Mouse (Mus musculus): ENCODE measurements around the gene C2cd4a. TPM values are rescaled to one million over a fixed set of nuclear protein-coding genes. Genes with fewer than 3 reads are reported as not detected.

The C2cd4a gene
- polyA plus RNA-seq, 1 experiment from 2014 or later = 0.61 TPM

DNA sequence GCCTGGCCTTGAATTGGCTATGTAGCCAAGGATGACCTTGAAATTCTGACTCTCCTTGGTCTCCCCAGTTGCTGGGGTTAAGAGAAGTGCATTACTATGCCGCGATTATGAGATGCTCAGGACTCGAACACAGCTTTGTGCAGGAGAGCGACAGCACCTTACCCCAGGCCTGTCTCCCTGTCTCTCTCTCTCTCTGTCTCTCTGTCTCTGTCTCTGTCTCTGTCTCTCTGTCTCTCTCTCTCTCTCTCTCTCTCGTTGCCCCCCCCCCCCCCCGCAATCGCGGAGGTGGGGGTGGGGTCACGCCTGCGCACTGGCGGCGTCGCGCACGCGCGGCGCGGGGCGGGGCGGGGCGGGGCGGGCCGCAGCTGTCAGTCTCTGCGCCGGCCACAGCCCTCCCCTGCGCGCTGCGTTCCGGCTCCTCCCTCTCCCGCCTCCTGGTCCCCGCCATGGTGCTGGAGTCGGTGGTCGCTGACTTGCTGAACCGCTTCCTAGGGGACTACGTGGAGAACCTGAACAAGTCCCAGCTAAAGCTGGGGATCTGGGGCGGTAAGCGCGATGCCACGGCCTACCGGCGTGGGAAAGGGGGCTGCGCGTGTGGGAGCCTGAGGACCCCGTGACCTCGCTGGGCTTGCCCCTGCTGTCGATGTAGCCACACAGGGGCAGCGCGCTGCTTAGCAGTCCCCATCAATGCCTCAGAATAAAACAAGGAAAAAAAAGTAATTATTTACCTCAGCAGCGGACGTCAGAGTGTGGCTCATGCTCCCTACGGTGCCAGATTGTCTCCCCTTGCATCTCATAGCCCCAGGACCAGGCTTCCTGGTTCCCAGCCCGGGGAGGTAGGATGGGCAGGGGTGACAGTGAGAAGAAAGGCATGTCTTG, 8.1 kb upstream of the C2cd4a start, which contains the start of gene Vps13c:
Vps13c (plus strand) TSS at position 416 of the 879 bp plus-strand sequence.
- Histone ChIP-seq H3K36me3 (ENCODE audit: insufficient read depth, low read length) (no peaks in the 10 kb centered on the region), H3K9ac (ENCODE audit: low read depth, low read length) (peak within 1 kb of the TSS; percentile 72), H3K4me1 (replicated peaks; ENCODE audit: insufficient read depth, low read length) (peaks cover 3% of the 10 kb centered on the region), H3K27me3 (ENCODE audit: insufficient read depth, low read length) (no peaks in the 10 kb centered on the region), H3K9me3 (replicated peaks; ENCODE audit: low read length) (no peaks in the 10 kb centered on the region), H3K27ac (no peak within 1 kb of the TSS; the same call in 1 of the 2 replicates), H3K4me2 (ENCODE audit: low read length) (peak within 1 kb of the TSS; percentile 87), H3K4me3 (replicated peaks; ENCODE audit: low read depth, low read length) (peak within 1 kb of the TSS; percentile 72)
- no peak for TF ChIP-seq CTCF (IDR thresholded peaks at IDR 0.05; ENCODE audit: low read depth)
- DNase-seq (ENCODE audit: low spot score) (peak; percentile 90), ATAC-seq (replicated peaks; ENCODE audit: low FRiP score, low read depth) (peak; percentile 91)
- under 1% methylated on average over 46 of the region's 53 CpGs for WGBS

- no peak overlapping the region for H3K27ac ChIP-seq
- H3K4me1 ChIP-seq (replicated peaks; ENCODE audit: insufficient read depth, low read length) = peaks cover 6% of the 10 kb centered on the region
- peaks cover 6% of the 10 kb centered on the region; the same call in 1 of the 2 replicates for H3K27me3 ChIP-seq (ENCODE audit: insufficient read depth, low read length)
- no peaks in the 10 kb centered on the region for H3K36me3 ChIP-seq (ENCODE audit: insufficient read depth, low read length)
- H3K4me3 ChIP-seq (replicated peaks; ENCODE audit: low read depth, low read length) = no peak overlapping the region
- no peaks in the 10 kb centered on the region for H3K9me3 ChIP-seq (replicated peaks; ENCODE audit: low read length)
- ATAC-seq (replicated peaks; ENCODE audit: low FRiP score, low read depth) (no peak), DNase-seq (ENCODE audit: low spot score) (no peak)
- no peak for TF ChIP-seq CTCF (IDR thresholded peaks at IDR 0.05; ENCODE audit: low read depth)
- 59% methylated on average over 2 of the region's 2 CpGs for WGBS
- no peak overlapping the region for H3K4me2 ChIP-seq (ENCODE audit: low read length)
- H3K9ac ChIP-seq (ENCODE audit: low read depth, low read length) = no peak overlapping the region
These were observed 5.2 kb upstream of the C2cd4a start for GRCm38 (mm10) chr9:67837311-67837710.

- WGBS = 61% methylated on average over 5 of the region's 5 CpGs
- H3K36me3 ChIP-seq (ENCODE audit: insufficient read depth, low read length) = no peaks in the 10 kb centered on the region
- peak; percentile 25 for DNase-seq (ENCODE audit: low spot score)
These were observed 2.4 kb upstream of the C2cd4a start for GRCm38 (mm10) chr9:67834535-67834934.

DNA sequence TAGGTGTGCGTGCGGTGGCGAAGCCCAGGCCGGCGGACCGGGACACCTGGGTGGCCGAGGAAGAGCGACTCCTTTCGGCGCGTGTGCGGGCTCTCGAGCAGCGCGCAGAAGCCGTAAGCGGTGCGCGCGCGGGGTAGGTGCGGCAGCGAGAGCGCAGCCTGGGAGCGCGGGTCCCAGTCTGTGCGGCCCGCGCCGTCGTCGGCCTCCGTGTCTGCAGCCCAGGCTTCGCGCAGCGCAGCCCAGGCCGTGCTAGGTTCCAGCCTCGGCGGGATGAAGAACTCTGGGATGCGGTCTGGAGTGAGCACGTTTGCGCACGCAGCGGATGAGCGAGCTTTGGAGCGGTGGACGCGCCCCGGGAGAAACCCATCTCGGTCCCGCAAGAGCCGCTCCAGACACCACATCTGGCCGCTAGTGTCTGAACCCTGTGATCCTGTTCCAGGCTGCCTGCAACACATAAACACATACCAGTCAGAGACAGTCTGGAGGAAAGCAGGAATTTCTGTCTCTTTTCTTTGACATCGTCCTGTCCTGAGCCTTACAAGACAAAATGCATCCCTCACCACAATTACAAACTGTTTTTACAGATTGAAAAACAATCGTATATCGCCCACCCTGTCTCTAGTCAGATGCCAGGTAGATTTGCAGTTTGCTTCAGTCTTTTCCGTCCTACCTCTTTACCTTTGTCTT, 628 bp downstream of the C2cd4a start:
- Histone ChIP-seq H3K4me3 (replicated peaks; ENCODE audit: low read depth, low read length) (peak overlapping the region; percentile 48), H3K4me2 (ENCODE audit: low read length) (peak overlapping the region; percentile 90), H3K36me3 (ENCODE audit: insufficient read depth, low read length) (no peaks in the 10 kb centered on the region), H3K4me1 (replicated peaks; ENCODE audit: insufficient read depth, low read length) (peaks cover 12% of the 10 kb centered on the region), H3K9me3 (replicated peaks; ENCODE audit: low read length) (no peaks in the 10 kb centered on the region), H3K27me3 (ENCODE audit: insufficient read depth, low read length) (peaks cover 18% of the 10 kb centered on the region), H3K9ac (ENCODE audit: low read depth, low read length) (peak overlapping the region; percentile 52), H3K27ac (no peak overlapping the region)
- WGBS = under 1% methylated on average over 50 of the region's 57 CpGs
- TF ChIP-seq CTCF (IDR thresholded peaks at IDR 0.05; ENCODE audit: low read depth) = no peak
- no peak for ATAC-seq (replicated peaks; ENCODE audit: low FRiP score, low read depth)
- no peak for DNase-seq (ENCODE audit: low spot score)

More at GRCm38 (mm10) chr9:67834535-67834934, 2.4 kb upstream of the C2cd4a start:
- TF ChIP-seq CTCF (IDR thresholded peaks at IDR 0.05; ENCODE audit: low read depth) = no peak
- peaks cover 14% of the 10 kb centered on the region for H3K27me3 ChIP-seq (ENCODE audit: insufficient read depth, low read length)
- peaks cover 12% of the 10 kb centered on the region for H3K4me1 ChIP-seq (replicated peaks; ENCODE audit: insufficient read depth, low read length)
- H3K9me3 ChIP-seq (replicated peaks; ENCODE audit: low read length) = no peaks in the 10 kb centered on the region
- H3K4me3 ChIP-seq (replicated peaks; ENCODE audit: low read depth, low read length) = no peak overlapping the region
- no peak overlapping the region for H3K9ac ChIP-seq (ENCODE audit: low read depth, low read length)
- no peak overlapping the region for H3K27ac ChIP-seq
- no peak overlapping the region for H3K4me2 ChIP-seq (ENCODE audit: low read length)
- no peak for ATAC-seq (replicated peaks; ENCODE audit: low FRiP score, low read depth)

DNA sequence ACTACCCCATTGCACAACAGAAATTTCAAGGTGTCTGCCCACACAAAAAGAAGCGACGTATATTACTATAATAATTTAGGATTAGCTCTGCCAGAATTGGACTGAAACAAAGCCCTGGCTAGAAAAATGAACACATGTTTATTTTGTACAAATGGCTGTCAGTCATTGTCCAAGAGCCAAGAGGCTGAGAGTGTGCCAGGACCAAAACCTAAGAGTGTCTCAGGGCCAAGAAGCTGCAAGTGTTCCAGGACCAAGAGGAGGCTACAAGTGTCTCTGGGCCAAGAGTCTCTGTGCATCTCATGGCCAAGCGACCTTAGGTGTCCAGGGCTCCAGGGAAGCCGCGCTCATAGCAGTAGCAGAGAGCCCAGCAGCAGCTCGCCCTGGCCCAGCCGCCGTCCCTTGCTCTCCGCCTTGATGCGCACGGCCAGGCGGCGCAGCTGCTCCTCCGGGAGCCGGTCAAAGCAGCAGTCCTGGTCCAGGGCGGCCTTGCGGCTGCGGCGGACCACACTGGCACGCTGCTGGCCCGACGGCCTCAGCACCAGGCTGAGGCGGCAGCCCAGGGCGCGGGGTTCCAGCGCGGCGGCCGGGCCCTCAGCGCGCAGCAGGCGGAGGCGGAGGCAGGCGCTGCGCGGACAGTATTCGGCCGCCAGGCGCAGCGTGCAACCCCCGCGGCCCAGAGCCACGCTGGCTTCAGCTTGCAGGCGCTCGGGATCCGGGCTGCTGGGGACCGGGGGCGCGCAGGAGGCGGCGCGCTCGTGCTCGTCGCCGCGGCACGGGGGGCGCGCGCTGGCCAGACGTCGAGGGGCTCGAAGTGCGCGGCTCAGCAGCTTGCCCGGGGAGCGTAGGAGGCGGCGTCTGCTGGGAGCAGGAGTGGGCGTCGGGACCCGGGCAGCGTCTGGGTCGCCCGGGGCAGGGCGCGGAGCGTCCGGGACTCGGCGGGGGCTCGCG, 1.4 kb downstream of the C2cd4a start:
- Histone ChIP-seq H3K27ac (no peak overlapping the region), H3K27me3 (ENCODE audit: insufficient read depth, low read length) (peaks cover 18% of the 10 kb centered on the region), H3K9ac (ENCODE audit: low read depth, low read length) (peak overlapping the region; percentile 52), H3K9me3 (replicated peaks; ENCODE audit: low read length) (no peaks in the 10 kb centered on the region), H3K36me3 (ENCODE audit: insufficient read depth, low read length) (no peaks in the 10 kb centered on the region), H3K4me3 (replicated peaks; ENCODE audit: low read depth, low read length) (peak overlapping the region; percentile 48), H3K4me2 (ENCODE audit: low read length) (peak overlapping the region; percentile 90), H3K4me1 (replicated peaks; ENCODE audit: insufficient read depth, low read length) (peaks cover 12% of the 10 kb centered on the region)
- TF ChIP-seq CTCF (IDR thresholded peaks at IDR 0.05; ENCODE audit: low read depth) = no peak
- DNase-seq (ENCODE audit: low spot score) (peak; percentile 37), ATAC-seq (replicated peaks; ENCODE audit: low FRiP score, low read depth) (peak; percentile 86)
- WGBS = 3% methylated on average over 52 of the region's 84 CpGs
